Mouse (Mus musculus): ENCODE measurements at regions not wholly inside any gene's neighbourhood (a gene's known extent, or its start where the extent isn't known, plus 50 kb on each side); places are given as distances from the start of the nearest gene placed in this dataset.

- TF ChIP-seq CTCF (IDR thresholded peaks at IDR 0.05; ENCODE audit: control insufficient read depth, insufficient read depth, insufficient read length): no peak
- TF ChIP-seq CEBPB (IDR thresholded peaks at IDR 0.05; ENCODE audit: low read depth): no peak
- TF ChIP-seq FOSL1 (IDR thresholded peaks at IDR 0.05; ENCODE audit: insufficient read depth, low read length, poor library complexity, severe bottlenecking): no peak
- TF ChIP-seq USF1 (IDR thresholded peaks at IDR 0.05; ENCODE audit: low read depth): no peak
- no peak for TF ChIP-seq MYOG (IDR thresholded peaks at IDR 0.05; ENCODE audit: control insufficient read depth, extremely low read depth, insufficient read length)
- no peak for TF ChIP-seq MYOD1 (IDR thresholded peaks at IDR 0.05; ENCODE audit: control insufficient read depth, insufficient read length, low read depth)
Measured at GRCm38 (mm10) chr13:25838237-25838636, 567.9 kb upstream of the Nrsn1 start.
